Mouse (Mus musculus) liver, postnatal 0 days (tissue): ENCODE measurements at regions not wholly inside any gene's neighbourhood (a gene's known extent, or its start where the extent isn't known, plus 50 kb on each side); places are given as distances from the start of the nearest gene placed in this dataset.

Source experiments
- CTCF ChIP-seq: sonication (generic); IDR thresholded peaks from 2 replicates; pipeline ENCODE4 v1.5.1; 2016; ENCODE audit warnings: antibody characterized with exemption, low read depth
- EP300 ChIP-seq: IDR thresholded peaks from 2 replicates; pipeline ENCODE4 v1.6.1; 2016; ENCODE audit warnings: antibody characterized with exemption, low read depth, mild to moderate bottlenecking

DNA sequence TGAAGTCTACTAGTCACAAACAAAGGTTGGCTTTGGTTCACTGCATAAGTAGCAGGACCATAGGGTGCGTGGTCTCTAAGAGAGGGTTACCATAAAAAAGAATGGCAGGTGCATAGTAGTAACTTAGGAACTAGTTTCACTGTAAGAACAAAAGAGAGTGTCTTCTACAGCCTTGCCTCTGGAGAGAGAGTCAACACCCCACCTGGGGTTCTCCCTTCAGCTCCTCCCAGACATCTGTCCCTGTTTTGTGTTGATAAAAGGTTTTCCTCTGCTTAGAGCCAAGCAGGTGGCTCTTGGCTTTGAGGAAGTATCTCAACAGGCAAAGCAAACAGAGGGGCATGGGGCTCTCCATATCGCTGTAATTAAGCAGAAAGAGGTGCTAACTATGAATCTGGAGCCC, 165.6 kb upstream of the Prok2 start:
- TF ChIP-seq CTCF (no peak), EP300 (no peak)
